Mouse (Mus musculus) mature B cell (primary cell): ENCODE measurements around the gene Irf2bp1.

Source experiments
- in situ Hi-C: fragments of 300-500 bp; cut with MboI; formaldehyde crosslinking; loops from 2 replicates; pipeline ENCODE4 v1.14.3; 2019

The Irf2bp1 gene

GRCm38 (mm10) chr7:19028067-19028466 lies 24.2 kb downstream of the Irf2bp1 start:
- in situ Hi-C loops: no loop called here

GRCm38 (mm10) chr7:19029084-19029653 lies 25.3 kb downstream of the Irf2bp1 start:
- in situ Hi-C loops: no loop called here

GRCm38 (mm10) chr7:19031641-19032040 lies 27.8 kb downstream of the Irf2bp1 start:
- in situ Hi-C loops: no loop called here

- in situ Hi-C loops: no loop called here
Observed at GRCm38 (mm10) chr7:19044616-19045015, 40.8 kb downstream of the Irf2bp1 start.

- in situ Hi-C loops: no loop called here
Observed at GRCm38 (mm10) chr7:19046286-19047069, 42.6 kb downstream of the Irf2bp1 start.

- in situ Hi-C loops: no loop called here
Observed at GRCm38 (mm10) chr7:19048006-19048527, 44.2 kb downstream of the Irf2bp1 start.

GRCm38 (mm10) chr7:19049252-19049651 lies 45.4 kb downstream of the Irf2bp1 start:
- in situ Hi-C loops: no loop called here

- in situ Hi-C loops: no loop called here
Observed at GRCm38 (mm10) chr7:19050172-19050571, 46.3 kb downstream of the Irf2bp1 start.

- in situ Hi-C loops: no loop called here
Observed at GRCm38 (mm10) chr7:19051161-19051560, 47.3 kb downstream of the Irf2bp1 start.

- in situ Hi-C loops: no loop called here
Observed at GRCm38 (mm10) chr7:19052345-19053135, 48.7 kb downstream of the Irf2bp1 start.

- in situ Hi-C loops: no loop called here
Observed at GRCm38 (mm10) chr7:19053136-19053532, 49.3 kb downstream of the Irf2bp1 start.

GRCm38 (mm10) chr7:19054047-19054776 lies 50.4 kb downstream of the Irf2bp1 start, which contains the start of gene Rsph6a:
Gene Rsph6a, plus strand, starts transcription at chr7:19054690.
- in situ Hi-C loops: no loop called here

- in situ Hi-C loops: no loop called here
Observed at GRCm38 (mm10) chr7:19054777-19055076, 50.9 kb downstream of the Irf2bp1 start.

GRCm38 (mm10) chr7:19055108-19055507 lies 51.3 kb downstream of the Irf2bp1 start:
- in situ Hi-C loops: no loop called here
